In genomic region chr9:116189831-116190230, GRCm38 (mm10) we compare ENCODE assay signal across 24 mouse cellular contexts. TPM values are rescaled to one million over a fixed set of nuclear protein-coding genes. Genes with fewer than 3 reads are reported as not detected.
DNase-seq lines count a peak whose midpoint lies in the region; ATAC-seq and TF ChIP-seq lines count a peak whose summit lies in the region.
"Had no signal": no experiment of that assay in that cellular context is flagged by ENCODE, and none has a peak within 500 bp of the region (broad histone marks: within the 10 kb centered on the region; RNA-seq: fewer than 3 reads in every experiment).

No protein-coding gene starts in this region.

- no peak for ATAC-seq in lung, postnatal 0 days
- no peak for ATAC-seq in neural tube, embryonic 15.5 days (ENCODE audit: low FRiP score)
- ATAC-seq: forebrain, embryonic 14.5 days; hindbrain, postnatal 0 days; intestine, embryonic 16.5 days had no signal

- no peak for TF ChIP-seq CTCF in lung, postnatal 0 days (IDR thresholded peaks at IDR 0.05)

- H3K36me3 ChIP-seq in lung, postnatal 0 days (ENCODE audit: insufficient read depth, low read length), result no peaks in the 10 kb centered on the region
- H3K36me3 ChIP-seq in neural tube, embryonic 15.5 days, result no peaks in the 10 kb centered on the region
- H3K36me3 ChIP-seq: embryonic facial prominence, embryonic 15.5 days; forebrain, embryonic 10.5 days; G1E; heart, embryonic 15.5 days; hindbrain, embryonic 13.5 days had no signal

- H3K4me3 ChIP-seq in lung, postnatal 0 days (ENCODE audit: low read depth, low read length), result no peak overlapping the region
- H3K4me3 ChIP-seq in neural tube, embryonic 15.5 days (replicated peaks), result no peak overlapping the region
- H3K4me3 ChIP-seq: embryonic facial prominence, embryonic 15.5 days; erythroblast, embryonic 14.5 days; forebrain, embryonic 10.5 days; heart, adult 2 months; heart, embryonic 15.5 days; hindbrain, embryonic 13.5 days had no signal

- 80% methylated on average over 4 of the region's 4 CpGs for WGBS in lung, postnatal 0 days
- WGBS in neural tube, embryonic 15.5 days, result 86% methylated on average over 4 of the region's 4 CpGs

- H3K9ac ChIP-seq in lung, postnatal 0 days (replicated peaks; ENCODE audit: low read depth), result no peak overlapping the region
- H3K9ac ChIP-seq in neural tube, embryonic 15.5 days (replicated peaks), result no peak overlapping the region
- H3K9ac ChIP-seq: embryonic facial prominence, embryonic 15.5 days; heart, embryonic 15.5 days; hindbrain, embryonic 13.5 days had no signal

- H3K9me3 ChIP-seq in lung, postnatal 0 days (ENCODE audit: low read length), result no peaks in the 10 kb centered on the region
- no peaks in the 10 kb centered on the region for H3K9me3 ChIP-seq in neural tube, embryonic 15.5 days (replicated peaks)
- H3K9me3 ChIP-seq: embryonic facial prominence, embryonic 15.5 days; forebrain, embryonic 10.5 days; heart, embryonic 15.5 days; hindbrain, embryonic 13.5 days had no signal

- no peaks in the 10 kb centered on the region for H3K4me1 ChIP-seq in lung, postnatal 0 days (ENCODE audit: insufficient read depth, low read depth, low read length)
- no peaks in the 10 kb centered on the region for H3K4me1 ChIP-seq in neural tube, embryonic 15.5 days
- H3K4me1 ChIP-seq: embryonic facial prominence, embryonic 15.5 days; forebrain, embryonic 10.5 days; heart, embryonic 15.5 days; hindbrain, embryonic 13.5 days had no signal

- no peak overlapping the region for H3K27ac ChIP-seq in lung, postnatal 0 days (ENCODE audit: low read length)
- no peak overlapping the region for H3K27ac ChIP-seq in neural tube, embryonic 15.5 days (replicated peaks)
- H3K27ac ChIP-seq: embryonic facial prominence, embryonic 15.5 days; forebrain, embryonic 10.5 days; heart, adult 2 months; heart, embryonic 15.5 days; hindbrain, embryonic 13.5 days; hindbrain, postnatal 0 days had no signal

- DNase-seq in B cell, adult 2 months, result peak; percentile 39 to 52
- DNase-seq in CD4-positive helper T cell, adult 2 months (ENCODE audit: low read depth, low spot score), result peak; percentile 62
- peak; percentile 66 for DNase-seq in T-cell, adult 2 months (ENCODE audit: low spot score)
- peak; percentile 66 for DNase-seq in naive thymus-derived CD4-positive, alpha-beta T cell, adult 2 months (ENCODE audit: low read depth)
- DNase-seq in cerebellum, postnatal 25 days, result no peak
- no peak for DNase-seq in lung, postnatal 0 days (ENCODE audit: low spot score)
- DNase-seq: adrenal gland, postnatal 14 days; cerebellum, adult 18-20 months; cerebellum, postnatal 10 days; embryo, embryonic 11 days; gastrocnemius, postnatal 10 days; heart, adult 2 months; heart, postnatal 14 days had no signal

- no peak for TF ChIP-seq EP300 in lung, postnatal 0 days (IDR thresholded peaks at IDR 0.05)

- no peaks in the 10 kb centered on the region for H3K27me3 ChIP-seq in lung, postnatal 0 days (replicated peaks; ENCODE audit: insufficient read depth, low read length)
- no peaks in the 10 kb centered on the region for H3K27me3 ChIP-seq in neural tube, embryonic 15.5 days (replicated peaks)
- H3K27me3 ChIP-seq: embryonic facial prominence, embryonic 15.5 days; heart, embryonic 15.5 days; hindbrain, embryonic 13.5 days had no signal

- no peak overlapping the region for H3K4me2 ChIP-seq in lung, postnatal 0 days (replicated peaks; ENCODE audit: low read depth, low read length)
- H3K4me2 ChIP-seq in neural tube, embryonic 15.5 days, result no peak overlapping the region
- H3K4me2 ChIP-seq: embryonic facial prominence, embryonic 15.5 days; heart, embryonic 11.5 days; heart, embryonic 15.5 days; hindbrain, embryonic 13.5 days had no signal

RNA-seq across cellular contexts. Expression of gene Tgfbr2, which starts 14.7 kb away (rescaled TPM):
- polyA plus RNA-seq in lung, postnatal 0 days (2015; fragmentation: Nextera tagmentation; extraction: Ambion mirVana), result 62.2 and 68.0 TPM in 2 replicates
- polyA plus RNA-seq in neural tube, embryonic 15.5 days (2015; fragmentation: Nextera tagmentation; extraction: Ambion mirVana), result 7.2 and 13.3 TPM in 2 replicates
- polyA plus RNA-seq: G1E had no signal

Comparison
In these comparisons a context has a peak if more than half of its experiments do, and no peak if none do; other contexts are left out.
1. DNase-seq: peak in B cell, adult 2 months (2 of 2), CD4-positive helper T cell, adult 2 months (single experiment), T-cell, adult 2 months (single experiment) and naive thymus-derived CD4-positive, alpha-beta T cell, adult 2 months (single experiment); none in cerebellum, postnatal 25 days (0 of 2) and lung, postnatal 0 days (single experiment).